Comparison of ENCODE assay signal across 13 mouse cellular contexts in genomic region chr2:180705066-180705465, GRCm38 (mm10). TPM values are rescaled to one million over a fixed set of nuclear protein-coding genes. Genes with fewer than 3 reads are reported as not detected.
DNase-seq lines count a peak whose midpoint lies in the region; ATAC-seq and TF ChIP-seq lines count a peak whose summit lies in the region.
"Had no signal": no experiment of that assay in that cellular context is flagged by ENCODE, and none has a peak within 500 bp of the region (broad histone marks: within the 10 kb centered on the region; RNA-seq: fewer than 3 reads in every experiment).

No protein-coding gene starts in this region.

- H3K36me3 ChIP-seq in heart, embryonic 16.5 days (ENCODE audit: control insufficient read depth, insufficient read depth) = peaks cover 5% of the 10 kb centered on the region; the same call in 1 of the 2 replicates
- no peaks in the 10 kb centered on the region for H3K36me3 ChIP-seq in midbrain, postnatal 0 days (ENCODE audit: insufficient read depth, low read length)
- H3K36me3 ChIP-seq in midbrain, embryonic 11.5 days (ENCODE audit: control insufficient read depth, insufficient read depth, low read length) = no peaks in the 10 kb centered on the region
- no peaks in the 10 kb centered on the region for H3K36me3 ChIP-seq in splenic B cell, adult 2 months (ENCODE audit: control insufficient read depth, insufficient read depth, low read length, poor library complexity, severe bottlenecking)
- H3K36me3 ChIP-seq: hindbrain, embryonic 12.5 days; lung, embryonic 15.5 days had no signal

- H3K27ac ChIP-seq in heart, embryonic 16.5 days (ENCODE audit: low read length) = peak overlapping the region; percentile 81
- H3K27ac ChIP-seq in midbrain, postnatal 0 days (ENCODE audit: low read depth, low read length) = no peak overlapping the region
- no peak overlapping the region for H3K27ac ChIP-seq in midbrain, embryonic 11.5 days (ENCODE audit: low read depth, low read length)
- H3K27ac ChIP-seq: hindbrain, embryonic 12.5 days; left cerebral cortex, adult 2 months had no signal

- no peaks in the 10 kb centered on the region for H3K27me3 ChIP-seq in heart, embryonic 16.5 days (ENCODE audit: control insufficient read depth, insufficient read depth, low read length)
- no peaks in the 10 kb centered on the region for H3K27me3 ChIP-seq in midbrain, postnatal 0 days (ENCODE audit: insufficient read depth, low read length)
- H3K27me3 ChIP-seq in midbrain, embryonic 11.5 days (ENCODE audit: control insufficient read depth, insufficient read depth, low read length) = no peaks in the 10 kb centered on the region
- no peaks in the 10 kb centered on the region for H3K27me3 ChIP-seq in splenic B cell, adult 2 months (ENCODE audit: control insufficient read depth, insufficient read depth, low read length, poor library complexity, severe bottlenecking)
- H3K27me3 ChIP-seq: hindbrain, embryonic 12.5 days; lung, embryonic 15.5 days had no signal

- intact Hi-C loops in heart, postnatal 25 days (cut with DNase I) = loop anchor here (10.0 kb wide), 1 partner anchor 440 kb away; no protein-coding TSS in a partner anchor

- H3K4me1 ChIP-seq in heart, embryonic 16.5 days (ENCODE audit: control insufficient read depth, insufficient read depth, low read length) = peaks cover 49% of the 10 kb centered on the region
- peaks cover 16% of the 10 kb centered on the region for H3K4me1 ChIP-seq in midbrain, postnatal 0 days (ENCODE audit: insufficient read depth, low read length)
- peaks cover 28% of the 10 kb centered on the region for H3K4me1 ChIP-seq in midbrain, embryonic 11.5 days (ENCODE audit: control insufficient read depth, insufficient read depth, low read length)

- no peak for DNase-seq in heart, postnatal 25 days (ENCODE audit: low spot score)
- no peak for DNase-seq in midbrain, postnatal 0 days (ENCODE audit: low spot score)
- DNase-seq in midbrain, embryonic 11.5 days (ENCODE audit: low spot score, missing footprints) = no peak
- peak; percentile 62 for DNase-seq in splenic B cell, adult 2 months (ENCODE audit: low read depth, low spot score)
- no peak for DNase-seq in ovary, postnatal 36 days (ENCODE audit: low spot score)
- DNase-seq in thymus, adult 18-20 months = no peak

- no peak for ATAC-seq in heart, embryonic 16.5 days (replicated peaks; ENCODE audit: extremely low read depth, insufficient read depth, low FRiP score)
- ATAC-seq in midbrain, postnatal 0 days (ENCODE audit: low FRiP score) = no peak
- ATAC-seq in midbrain, embryonic 11.5 days (ENCODE audit: low FRiP score) = no peak
- ATAC-seq in hematopoietic stem cell, adult 5-6 weeks (replicated peaks in 1 of 2; ENCODE audit: insufficient read depth in 1 of 2, low FRiP score in 2 of 2, low TSS enrichment in 1 of 2, low read depth in 1 of 2, poor library complexity in 2 of 2, severe bottlenecking in 2 of 2) = 0 out of 4 replicates have a peak, but pooled peaks have one; percentile 15 to 20
- ATAC-seq: activated CD4-positive, CD25-positive, alpha-beta regulatory T cell, adult 4 months had no signal

- H3K9ac ChIP-seq in heart, embryonic 16.5 days (ENCODE audit: low read length) = peak overlapping the region; percentile 41
- 0 out of 2 replicates have a peak overlapping the region, but pooled peaks have one; percentile 8 for H3K9ac ChIP-seq in midbrain, postnatal 0 days (replicated peaks; ENCODE audit: low read length, poor library complexity, severe bottlenecking)
- H3K9ac ChIP-seq in midbrain, embryonic 11.5 days (ENCODE audit: low read length) = no peak overlapping the region
- H3K9ac ChIP-seq: hindbrain, embryonic 12.5 days; lung, embryonic 15.5 days had no signal

- WGBS in heart, embryonic 16.5 days = 78% methylated on average over 3 of the region's 3 CpGs
- 85% methylated on average over 3 of the region's 3 CpGs for WGBS in midbrain, postnatal 0 days
- 86% methylated on average over 3 of the region's 3 CpGs for WGBS in midbrain, embryonic 11.5 days

- no peaks in the 10 kb centered on the region for H3K9me3 ChIP-seq in heart, embryonic 16.5 days (replicated peaks; ENCODE audit: control insufficient read depth, low read length)
- no peaks in the 10 kb centered on the region for H3K9me3 ChIP-seq in midbrain, postnatal 0 days (ENCODE audit: low read length)
- no peaks in the 10 kb centered on the region for H3K9me3 ChIP-seq in midbrain, embryonic 11.5 days (ENCODE audit: control insufficient read depth, low read length)
- H3K9me3 ChIP-seq: hindbrain, embryonic 12.5 days; lung, embryonic 15.5 days had no signal

- no peak overlapping the region for H3K4me3 ChIP-seq in heart, embryonic 16.5 days (ENCODE audit: low read length)
- no peak overlapping the region for H3K4me3 ChIP-seq in midbrain, postnatal 0 days (ENCODE audit: low read depth, low read length)
- H3K4me3 ChIP-seq in midbrain, embryonic 11.5 days (ENCODE audit: low read depth, low read length) = no peak overlapping the region
- H3K4me3 ChIP-seq: hindbrain, embryonic 12.5 days; left cerebral cortex, adult 2 months; lung, embryonic 15.5 days had no signal

- no peak for TF ChIP-seq CTCF in midbrain, postnatal 0 days (IDR thresholded peaks at IDR 0.05)

- H3K4me2 ChIP-seq in heart, embryonic 16.5 days (ENCODE audit: low read depth, low read length) = peak overlapping the region; percentile 4; the same call in 1 of the 2 replicates
- H3K4me2 ChIP-seq in midbrain, postnatal 0 days (ENCODE audit: low read depth, low read length, poor library complexity, severe bottlenecking) = no peak overlapping the region
- H3K4me2 ChIP-seq in midbrain, embryonic 11.5 days = no peak overlapping the region
- H3K4me2 ChIP-seq: hindbrain, embryonic 12.5 days; lung, embryonic 15.5 days had no signal

RNA-seq across cellular contexts. Expression of gene Dido1, which starts 4.7 kb away (rescaled TPM):
- polyA plus RNA-seq in heart, embryonic 16.5 days (2015; fragmentation: Nextera tagmentation; extraction: Ambion mirVana) = 15.8 and 17.0 TPM in 2 replicates
- total RNA-seq in heart, postnatal 25 days (2021) = 10 to 100 TPM; 27.2 to 31.4 TPM
- 36.7 and 44.1 TPM in 2 replicates for total RNA-seq in midbrain, postnatal 0 days (2014; rRNA removed)
- polyA plus RNA-seq in midbrain, postnatal 0 days (2015; fragmentation: Nextera tagmentation; extraction: Ambion mirVana) = 19.3 and 22.2 TPM in 2 replicates
- 28.8 and 30.5 TPM in 2 replicates for polyA plus RNA-seq in midbrain, embryonic 11.5 days (2014; fragmentation: Nextera tagmentation; extraction: Ambion mirVana)
- 86.0 and 95.8 TPM in 2 replicates for total RNA-seq in hematopoietic stem cell, adult 5-6 weeks (2017)

RNA-seq across cellular contexts. Expression of gene Gid8, which starts 4.9 kb away (rescaled TPM):
- 45.7 and 49.4 TPM in 2 replicates for polyA plus RNA-seq in heart, embryonic 16.5 days (2015; fragmentation: Nextera tagmentation; extraction: Ambion mirVana)
- total RNA-seq in heart, postnatal 25 days (2021) = 10 to 100 TPM; 62.9 to 64.3 TPM
- total RNA-seq in midbrain, postnatal 0 days (2014; rRNA removed) = 43.6 and 56.4 TPM in 2 replicates
- 44.5 and 46.5 TPM in 2 replicates for polyA plus RNA-seq in midbrain, postnatal 0 days (2015; fragmentation: Nextera tagmentation; extraction: Ambion mirVana)
- 63.3 and 63.4 TPM in 2 replicates for polyA plus RNA-seq in midbrain, embryonic 11.5 days (2014; fragmentation: Nextera tagmentation; extraction: Ambion mirVana)
- total RNA-seq in hematopoietic stem cell, adult 5-6 weeks (2017) = 52.2 and 78.0 TPM in 2 replicates

RNA-seq across cellular contexts. Expression of gene Slc17a9, which starts 20.0 kb away (rescaled TPM):
- 1.4 and 1.7 TPM in 2 replicates for polyA plus RNA-seq in heart, embryonic 16.5 days (2015; fragmentation: Nextera tagmentation; extraction: Ambion mirVana)
- total RNA-seq in heart, postnatal 25 days (2021) = under 1 TPM in 1 of 2 experiments, not detected in 1; 0.39 TPM
- total RNA-seq in midbrain, postnatal 0 days (2014; rRNA removed) = 0.55 and 1.2 TPM in 2 replicates
- 0.20 TPM in 1 of 2 replicates, not detected in the other for polyA plus RNA-seq in midbrain, postnatal 0 days (2015; fragmentation: Nextera tagmentation; extraction: Ambion mirVana)
- polyA plus RNA-seq in midbrain, embryonic 11.5 days (2014; fragmentation: Nextera tagmentation; extraction: Ambion mirVana) = 0.19 TPM in 1 of 2 replicates, not detected in the other
- total RNA-seq in hematopoietic stem cell, adult 5-6 weeks (2017) = 7.3 and 9.4 TPM in 2 replicates
- total RNA-seq: gastrocnemius, adult 18-20 months had no signal

Comparison
In these comparisons a context has a peak if more than half of its experiments do, and no peak if none do; other contexts are left out.
1. ATAC-seq: peak in hematopoietic stem cell, adult 5-6 weeks (2 of 2); none in heart, embryonic 16.5 days (single experiment), midbrain, postnatal 0 days (single experiment) and midbrain, embryonic 11.5 days (single experiment).